12 mouse cellular contexts compared by ENCODE assay signal in genomic region chr6:88826965-88827364, GRCm38 (mm10). TPM values are rescaled to one million over a fixed set of nuclear protein-coding genes. Genes with fewer than 3 reads are reported as not detected.
DNase-seq lines count a peak whose midpoint lies in the region; ATAC-seq and TF ChIP-seq lines count a peak whose summit lies in the region.
"Had no signal": no experiment of that assay in that cellular context is flagged by ENCODE, and none has a peak within 500 bp of the region (broad histone marks: within the 10 kb centered on the region; RNA-seq: fewer than 3 reads in every experiment).

No protein-coding gene starts in this region.

- H3K4me3 ChIP-seq in intestine, embryonic 14.5 days (ENCODE audit: low read depth, low read length), result no peak overlapping the region
- no peak overlapping the region for H3K4me3 ChIP-seq in intestine, postnatal 0 days (ENCODE audit: low read depth, low read length)
- H3K4me3 ChIP-seq in neural tube, embryonic 13.5 days, result no peak overlapping the region
- H3K4me3 ChIP-seq: hindbrain, embryonic 15.5 days; liver, embryonic 15.5 days; megakaryocyte, embryonic 14.5 days had no signal

- WGBS in intestine, embryonic 14.5 days, result 55% methylated on average over 3 of the region's 3 CpGs
- 74% methylated on average over 3 of the region's 3 CpGs for WGBS in intestine, postnatal 0 days
- 62% methylated on average over 3 of the region's 3 CpGs for WGBS in neural tube, embryonic 13.5 days

- no peaks in the 10 kb centered on the region for H3K9me3 ChIP-seq in intestine, embryonic 14.5 days (ENCODE audit: control insufficient read depth, low read length)
- no peaks in the 10 kb centered on the region for H3K9me3 ChIP-seq in intestine, postnatal 0 days (ENCODE audit: control insufficient read depth)
- H3K9me3 ChIP-seq in neural tube, embryonic 13.5 days, result no peaks in the 10 kb centered on the region
- H3K9me3 ChIP-seq: hindbrain, embryonic 15.5 days; liver, embryonic 15.5 days; megakaryocyte, embryonic 14.5 days had no signal

- H3K9ac ChIP-seq in intestine, embryonic 14.5 days (ENCODE audit: low read length), result no peak overlapping the region
- H3K9ac ChIP-seq in intestine, postnatal 0 days (ENCODE audit: low read depth, low read length), result no peak overlapping the region
- no peak overlapping the region for H3K9ac ChIP-seq in neural tube, embryonic 13.5 days
- H3K9ac ChIP-seq: hindbrain, embryonic 15.5 days; liver, embryonic 15.5 days had no signal

- TF ChIP-seq CTCF in intestine, postnatal 0 days (IDR thresholded peaks at IDR 0.05; ENCODE audit: low read depth), result no peak

- H3K36me3 ChIP-seq in intestine, embryonic 14.5 days (ENCODE audit: control insufficient read depth, insufficient read depth, low read length), result 0 out of 2 replicates have a peak, but pooled peaks cover 11% of the 10 kb centered on the region
- peaks cover 15% of the 10 kb centered on the region; the same call in 1 of the 2 replicates for H3K36me3 ChIP-seq in intestine, postnatal 0 days (ENCODE audit: control insufficient read depth, insufficient read depth)
- no peaks in the 10 kb centered on the region for H3K36me3 ChIP-seq in neural tube, embryonic 13.5 days
- H3K36me3 ChIP-seq: hindbrain, embryonic 15.5 days had no signal

- H3K4me2 ChIP-seq in intestine, embryonic 14.5 days (ENCODE audit: low read length), result no peak overlapping the region
- no peak overlapping the region for H3K4me2 ChIP-seq in intestine, postnatal 0 days (replicated peaks; ENCODE audit: low read depth)
- H3K4me2 ChIP-seq in neural tube, embryonic 13.5 days, result no peak overlapping the region
- H3K4me2 ChIP-seq: hindbrain, embryonic 15.5 days; liver, embryonic 15.5 days had no signal

- no peak for ATAC-seq in intestine, embryonic 14.5 days (replicated peaks; ENCODE audit: low FRiP score, low TSS enrichment, low read depth)
- no peak for ATAC-seq in intestine, postnatal 0 days
- no peak for ATAC-seq in neural tube, embryonic 13.5 days (ENCODE audit: low read depth)

- H3K4me1 ChIP-seq in intestine, embryonic 14.5 days (replicated peaks; ENCODE audit: control insufficient read depth, insufficient read depth, low read length), result peaks cover 11% of the 10 kb centered on the region
- H3K4me1 ChIP-seq in intestine, postnatal 0 days (replicated peaks; ENCODE audit: control insufficient read depth, insufficient read depth, low read length), result no peaks in the 10 kb centered on the region
- peaks cover 31% of the 10 kb centered on the region for H3K4me1 ChIP-seq in neural tube, embryonic 13.5 days (replicated peaks)

- peak; percentile 70 to 71 for DNase-seq in cerebellum, postnatal 10 days
- DNase-seq in cerebellum, adult 8-10 months, result no peak
- no peak for DNase-seq in intestine, embryonic 14.5 days (ENCODE audit: low spot score)
- no peak for DNase-seq in neural tube, embryonic 10.5 days (ENCODE audit: extremely low spot score, low spot score)
- DNase-seq in adrenal gland, adult 18-20 months (ENCODE audit: low spot score in 2 of 2), result no peak
- DNase-seq in ovary, postnatal 10 days (ENCODE audit: low spot score), result no peak

- H3K27me3 ChIP-seq in intestine, embryonic 14.5 days (replicated peaks; ENCODE audit: control insufficient read depth, insufficient read depth, low read length), result no peaks in the 10 kb centered on the region
- H3K27me3 ChIP-seq in intestine, postnatal 0 days (replicated peaks; ENCODE audit: control insufficient read depth, insufficient read depth, low read length), result no peaks in the 10 kb centered on the region
- H3K27me3 ChIP-seq in neural tube, embryonic 13.5 days, result no peaks in the 10 kb centered on the region
- H3K27me3 ChIP-seq: hindbrain, embryonic 15.5 days; liver, embryonic 15.5 days had no signal

- H3K27ac ChIP-seq in intestine, embryonic 14.5 days (ENCODE audit: low read depth), result 0 out of 2 replicates have a peak overlapping the region, but pooled peaks have one; percentile 27
- no peak overlapping the region for H3K27ac ChIP-seq in intestine, postnatal 0 days (ENCODE audit: low read depth, low read length)
- peak overlapping the region; percentile 75 for H3K27ac ChIP-seq in neural tube, embryonic 13.5 days (replicated peaks)
- H3K27ac ChIP-seq: hindbrain, embryonic 15.5 days; liver, embryonic 15.5 days had no signal

RNA-seq across cellular contexts. Expression of gene Abtb1, which starts 14.8 kb away (rescaled TPM):
- polyA plus RNA-seq in intestine, embryonic 14.5 days (2014; fragmentation: Nextera tagmentation; extraction: Ambion mirVana), result 21.8 and 23.0 TPM in 2 replicates
- 22.7 and 23.9 TPM in 2 replicates for polyA plus RNA-seq in intestine, postnatal 0 days (2015; fragmentation: Nextera tagmentation; extraction: Ambion mirVana)
- 43.1 and 43.4 TPM in 2 replicates for polyA plus RNA-seq in neural tube, embryonic 13.5 days (2015; fragmentation: Nextera tagmentation; extraction: Ambion mirVana)
- total RNA-seq in adrenal gland, adult 18-20 months (2021), result 10 to 100 TPM; 17.1 to 25.0 TPM

RNA-seq across cellular contexts. Expression of gene Podxl2, which starts 47.9 kb away (rescaled TPM):
- polyA plus RNA-seq in intestine, embryonic 14.5 days (2014; fragmentation: Nextera tagmentation; extraction: Ambion mirVana), result 68.0 and 71.4 TPM in 2 replicates
- polyA plus RNA-seq in intestine, postnatal 0 days (2015; fragmentation: Nextera tagmentation; extraction: Ambion mirVana), result 36.3 and 39.2 TPM in 2 replicates
- 548 and 565 TPM in 2 replicates for polyA plus RNA-seq in neural tube, embryonic 13.5 days (2015; fragmentation: Nextera tagmentation; extraction: Ambion mirVana)
- 10 to 100 TPM; 41.2 to 69.3 TPM for total RNA-seq in adrenal gland, adult 18-20 months (2021)
- total RNA-seq: granulocyte monocyte progenitor cell, adult 5-6 weeks had no signal

Comparison
In these comparisons a context has a peak if more than half of its experiments do, and no peak if none do; other contexts are left out.
1. DNase-seq: peak in cerebellum, postnatal 10 days (2 of 2); none in cerebellum, adult 8-10 months (single experiment), intestine, embryonic 14.5 days (single experiment), neural tube, embryonic 10.5 days (single experiment), adrenal gland, adult 18-20 months (0 of 2) and ovary, postnatal 10 days (single experiment).